Mouse (Mus musculus): ENCODE data around the gene Nbas. TPM values are rescaled to one million over a fixed set of nuclear protein-coding genes. Genes with fewer than 3 reads are reported as not detected.

Nbas gene
- polyA plus RNA-seq, 1 experiment from 2014 or later: 2.6 TPM

- Histone ChIP-seq H3K27me3 (ENCODE audit: insufficient read depth, low read length) (no peaks in the 10 kb centered on the region), H3K9ac (replicated peaks) (no peak overlapping the region), H3K4me1 (ENCODE audit: insufficient read depth) (no peaks in the 10 kb centered on the region), H3K27ac (ENCODE audit: low read depth) (no peak overlapping the region), H3K4me3 (ENCODE audit: low read depth, low read length) (no peak overlapping the region), H3K36me3 (replicated peaks; ENCODE audit: insufficient read depth, low read length) (no peaks in the 10 kb centered on the region), H3K4me2 (ENCODE audit: low read depth, low read length) (no peak overlapping the region), H3K9me3 (ENCODE audit: low read length) (no peaks in the 10 kb centered on the region)
- ATAC-seq: no peak
- no peak for DNase-seq
- WGBS (ENCODE audit: insufficient replicate concordance): 80% methylated on average over 6 of the region's 6 CpGs
- no peak for TF ChIP-seq EP300 (IDR thresholded peaks at IDR 0.05; ENCODE audit: low read depth)
- no peak for TF ChIP-seq CTCF (IDR thresholded peaks at IDR 0.05; ENCODE audit: low read depth)
Observed at GRCm38 (mm10) chr12:13497211-13497610, 228.3 kb downstream of the Nbas start.

GRCm38 (mm10) chr12:13499237-13499889 is 230.4 kb downstream of the Nbas start:
- Histone ChIP-seq H3K4me1 (ENCODE audit: insufficient read depth) (no peaks in the 10 kb centered on the region), H3K9me3 (ENCODE audit: low read length) (no peaks in the 10 kb centered on the region), H3K27ac (ENCODE audit: low read depth) (no peak overlapping the region), H3K27me3 (ENCODE audit: insufficient read depth, low read length) (no peaks in the 10 kb centered on the region), H3K36me3 (replicated peaks; ENCODE audit: insufficient read depth, low read length) (no peaks in the 10 kb centered on the region), H3K4me3 (ENCODE audit: low read depth, low read length) (no peak overlapping the region), H3K9ac (replicated peaks) (no peak overlapping the region), H3K4me2 (ENCODE audit: low read depth, low read length) (no peak overlapping the region)
- no peak for DNase-seq
- WGBS (ENCODE audit: insufficient replicate concordance): 80% methylated on average over 10 of the region's 10 CpGs
- TF ChIP-seq CTCF (IDR thresholded peaks at IDR 0.05; ENCODE audit: low read depth) (no peak), EP300 (IDR thresholded peaks at IDR 0.05; ENCODE audit: low read depth) (no peak)
- ATAC-seq: no peak

GRCm38 (mm10) chr12:13500191-13500590 is 231.3 kb downstream of the Nbas start:
- no peaks in the 10 kb centered on the region for H3K9me3 ChIP-seq (ENCODE audit: low read length)
- DNase-seq: no peak
- no peak overlapping the region for H3K4me3 ChIP-seq (ENCODE audit: low read depth, low read length)
- 79% methylated on average over 3 of the region's 3 CpGs for WGBS (ENCODE audit: insufficient replicate concordance)
- no peak overlapping the region for H3K9ac ChIP-seq (replicated peaks)
- H3K4me2 ChIP-seq (ENCODE audit: low read depth, low read length): no peak overlapping the region
- no peaks in the 10 kb centered on the region for H3K36me3 ChIP-seq (replicated peaks; ENCODE audit: insufficient read depth, low read length)
- ATAC-seq: no peak
- H3K27ac ChIP-seq (ENCODE audit: low read depth): no peak overlapping the region
- TF ChIP-seq CTCF (IDR thresholded peaks at IDR 0.05; ENCODE audit: low read depth): no peak
- no peak for TF ChIP-seq EP300 (IDR thresholded peaks at IDR 0.05; ENCODE audit: low read depth)
- no peaks in the 10 kb centered on the region for H3K4me1 ChIP-seq (ENCODE audit: insufficient read depth)
- no peaks in the 10 kb centered on the region for H3K27me3 ChIP-seq (ENCODE audit: insufficient read depth, low read length)

GRCm38 (mm10) chr12:13504771-13505444 is 236.0 kb downstream of the Nbas start:
- H3K4me1 ChIP-seq (ENCODE audit: insufficient read depth): no peaks in the 10 kb centered on the region
- DNase-seq (no peak), ATAC-seq (no peak)
- no peak overlapping the region for H3K4me3 ChIP-seq (ENCODE audit: low read depth, low read length)
- no peaks in the 10 kb centered on the region for H3K36me3 ChIP-seq (replicated peaks; ENCODE audit: insufficient read depth, low read length)
- no peak overlapping the region for H3K9ac ChIP-seq (replicated peaks)
- no peak overlapping the region for H3K4me2 ChIP-seq (ENCODE audit: low read depth, low read length)
- H3K9me3 ChIP-seq (ENCODE audit: low read length): no peaks in the 10 kb centered on the region
- no peaks in the 10 kb centered on the region for H3K27me3 ChIP-seq (ENCODE audit: insufficient read depth, low read length)
- WGBS (ENCODE audit: insufficient replicate concordance): 84% methylated on average over 5 of the region's 5 CpGs
- H3K27ac ChIP-seq (ENCODE audit: low read depth): no peak overlapping the region
- TF ChIP-seq EP300 (IDR thresholded peaks at IDR 0.05; ENCODE audit: low read depth) (no peak), CTCF (IDR thresholded peaks at IDR 0.05; ENCODE audit: low read depth) (no peak)

- Histone ChIP-seq H3K9ac (replicated peaks) (no peak overlapping the region), H3K36me3 (replicated peaks; ENCODE audit: insufficient read depth, low read length) (peaks cover 4% of the 10 kb centered on the region), H3K4me3 (ENCODE audit: low read depth, low read length) (no peak overlapping the region), H3K27ac (ENCODE audit: low read depth) (no peak overlapping the region), H3K27me3 (ENCODE audit: insufficient read depth, low read length) (no peaks in the 10 kb centered on the region), H3K4me2 (ENCODE audit: low read depth, low read length) (no peak overlapping the region), H3K4me1 (ENCODE audit: insufficient read depth) (no peaks in the 10 kb centered on the region), H3K9me3 (ENCODE audit: low read length) (no peaks in the 10 kb centered on the region)
- no peak for TF ChIP-seq EP300 (IDR thresholded peaks at IDR 0.05; ENCODE audit: low read depth)
- TF ChIP-seq CTCF (IDR thresholded peaks at IDR 0.05; ENCODE audit: low read depth): no peak
- ATAC-seq (no peak), DNase-seq (no peak)
- WGBS (ENCODE audit: insufficient replicate concordance): 17% methylated on average over 1 of the region's 1 CpGs
Observed at GRCm38 (mm10) chr12:13518082-13518481, 249.1 kb downstream of the Nbas start.

- no peak for ATAC-seq
- 84% methylated on average over 6 of the region's 6 CpGs for WGBS (ENCODE audit: insufficient replicate concordance)
Observed at GRCm38 (mm10) chr12:13519413-13519812, 250.5 kb downstream of the Nbas start.

More at GRCm38 (mm10) chr12:13519413-13519812, 250.5 kb downstream of the Nbas start:
- Histone ChIP-seq H3K36me3 (replicated peaks; ENCODE audit: insufficient read depth, low read length) (peaks cover 4% of the 10 kb centered on the region), H3K27me3 (ENCODE audit: insufficient read depth, low read length) (no peaks in the 10 kb centered on the region), H3K9ac (replicated peaks) (no peak overlapping the region), H3K4me3 (ENCODE audit: low read depth, low read length) (no peak overlapping the region), H3K27ac (ENCODE audit: low read depth) (no peak overlapping the region), H3K4me1 (ENCODE audit: insufficient read depth) (no peaks in the 10 kb centered on the region), H3K4me2 (ENCODE audit: low read depth, low read length) (no peak overlapping the region), H3K9me3 (ENCODE audit: low read length) (no peaks in the 10 kb centered on the region)
- TF ChIP-seq CTCF (IDR thresholded peaks at IDR 0.05; ENCODE audit: low read depth) (no peak), EP300 (IDR thresholded peaks at IDR 0.05; ENCODE audit: low read depth) (no peak)
- DNase-seq: no peak

All from liver, postnatal 0 days (tissue).